Mouse (Mus musculus) spleen, postnatal 10 days (tissue): ENCODE measurements around the gene Fads1.

ENCODE experiments used
- DNase-seq, 2 experiments: peaks; one replicate each; pipeline ENCODE4 v3.0.0; 2021 to 2022; ENCODE audit warnings: low spot score in 2 of 2

Fads1 gene

DNA sequence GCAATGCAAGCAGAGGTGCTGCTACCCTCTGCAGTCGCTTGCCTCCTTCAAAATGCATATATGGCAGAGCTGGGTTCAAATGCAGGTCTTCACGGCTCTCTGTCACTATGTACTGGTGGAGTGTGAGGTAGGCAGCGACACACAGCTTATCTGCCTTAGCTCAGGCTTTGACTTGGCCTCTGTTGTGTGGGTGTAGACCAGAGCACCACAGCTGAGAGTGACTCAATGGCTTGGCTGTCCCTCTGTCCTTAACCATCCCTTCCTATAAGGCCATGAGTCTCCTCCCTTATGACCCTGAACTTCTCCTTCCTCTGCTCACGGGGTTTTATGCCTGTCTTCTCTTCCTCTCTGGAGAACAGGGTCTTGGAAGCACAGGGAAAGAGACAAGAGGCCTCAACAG, 28.2 kb downstream of the Fads1 start:
- DNase-seq = no peak

DNA sequence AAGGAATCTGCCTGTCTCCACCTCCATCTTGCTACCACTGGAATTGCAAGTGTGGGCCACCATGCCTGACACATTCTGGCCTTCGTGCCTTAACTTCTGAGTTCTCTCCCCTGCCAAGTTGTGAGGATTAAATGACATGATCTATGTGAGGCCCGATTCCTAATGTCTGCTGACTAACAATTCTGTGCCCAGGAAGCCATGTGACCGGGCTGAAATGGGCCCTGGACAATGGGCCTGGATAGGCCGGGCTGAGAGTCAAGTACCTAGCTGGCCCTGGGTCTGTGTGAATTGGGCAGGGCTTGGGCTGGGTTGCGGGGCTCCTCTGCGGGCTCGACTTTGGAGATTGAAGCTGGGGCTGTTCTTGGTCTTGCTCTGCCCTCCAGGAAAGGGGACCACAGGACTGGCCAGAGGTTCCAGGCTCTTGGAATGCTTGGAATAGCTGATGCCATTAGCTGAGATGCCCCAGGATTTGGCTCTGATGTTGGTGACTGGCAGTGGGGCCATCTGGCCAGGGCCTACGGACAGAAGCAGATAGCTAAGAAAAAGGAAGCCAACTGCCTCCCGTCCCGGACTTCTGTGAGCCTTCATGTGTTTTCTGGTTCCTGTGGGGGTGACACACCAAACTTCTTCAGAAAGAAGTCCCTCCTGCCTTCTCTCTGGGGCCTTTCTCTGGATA, 31.2 kb downstream of the Fads1 start:
- DNase-seq = no peak

DNA sequence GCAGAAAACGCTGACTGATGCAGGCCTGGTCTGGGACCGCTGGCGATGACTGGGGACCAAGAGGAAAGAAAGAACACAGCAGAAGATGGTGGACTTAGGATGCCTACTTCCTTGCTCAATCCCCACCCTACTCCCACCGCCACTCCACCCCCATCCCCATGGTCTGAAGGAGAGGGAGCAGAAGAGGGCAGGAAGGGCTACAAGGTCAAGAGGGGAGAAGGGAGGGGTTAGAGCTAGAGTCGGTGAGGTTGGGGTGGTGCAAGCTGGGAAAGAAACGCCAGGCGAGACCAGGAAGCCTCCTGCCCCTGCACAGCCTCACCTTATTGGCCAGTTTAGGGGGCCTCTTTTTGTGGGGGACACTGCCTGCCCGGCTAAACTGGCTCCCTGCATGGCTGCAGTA, 33.4 kb downstream of the Fads1 start:
- no peak for DNase-seq

DNA sequence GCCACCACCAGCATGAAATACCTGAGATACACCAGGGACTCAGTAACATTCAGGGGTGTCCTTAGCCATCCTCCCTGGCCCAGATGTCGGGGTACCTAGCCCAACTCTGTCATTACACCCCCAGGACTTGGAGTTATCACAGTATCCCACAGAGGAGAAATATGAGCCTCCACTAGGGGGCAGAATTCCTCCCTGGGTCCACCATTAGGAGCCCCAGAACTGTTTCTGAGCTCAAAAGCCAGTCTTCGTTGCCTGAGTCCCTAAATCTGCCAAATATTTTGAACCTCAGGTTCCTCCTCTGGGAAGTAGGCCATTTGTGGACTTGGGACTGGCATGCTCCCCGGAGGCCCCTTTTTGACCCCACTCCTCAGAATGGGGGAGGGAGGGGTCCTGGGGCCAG, 36.4 kb downstream of the Fads1 start:
- DNase-seq = peak in 1 of 2 experiments; percentile 65

DNA sequence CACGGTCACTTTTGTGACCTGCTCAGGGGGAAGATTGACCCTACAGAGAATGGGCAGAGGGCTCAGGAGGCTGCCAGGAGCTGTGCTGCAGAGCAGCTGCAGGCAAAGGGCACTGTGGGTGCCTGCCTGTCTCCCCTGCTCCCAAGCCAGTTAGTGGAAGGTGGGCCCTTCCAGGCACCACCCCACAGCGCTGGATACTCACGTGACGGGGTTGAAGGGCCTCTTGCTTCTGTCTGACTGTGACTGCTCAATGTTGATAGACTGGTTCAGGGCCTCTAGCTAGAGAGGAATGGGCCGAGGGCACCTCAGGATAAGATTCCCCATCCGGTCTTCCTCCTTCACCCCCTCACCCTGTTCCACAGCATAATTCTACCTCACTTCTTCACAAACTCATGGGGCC, 36.9 kb downstream of the Fads1 start:
- DNase-seq = no peak

DNA sequence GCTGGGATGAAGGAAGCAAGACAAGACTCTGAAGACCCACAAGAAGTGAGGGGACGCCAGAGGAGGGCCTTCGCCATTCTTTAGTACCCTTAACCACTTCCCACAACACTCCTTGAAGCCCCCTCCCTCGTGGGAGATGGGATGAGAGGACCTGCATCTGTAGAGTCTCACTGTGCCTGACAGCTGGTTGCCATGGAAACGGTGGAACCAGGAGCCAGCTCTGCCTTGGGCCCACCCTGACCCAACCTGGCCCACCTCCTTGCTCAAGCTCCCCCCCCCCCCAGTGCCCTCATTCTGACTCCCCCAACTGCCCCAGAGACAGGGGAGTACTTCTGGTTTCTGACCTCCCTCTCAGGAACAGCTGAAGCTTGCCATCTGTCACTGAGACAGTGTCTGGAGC, 38.9 kb downstream of the Fads1 start:
- no peak for DNase-seq

DNA sequence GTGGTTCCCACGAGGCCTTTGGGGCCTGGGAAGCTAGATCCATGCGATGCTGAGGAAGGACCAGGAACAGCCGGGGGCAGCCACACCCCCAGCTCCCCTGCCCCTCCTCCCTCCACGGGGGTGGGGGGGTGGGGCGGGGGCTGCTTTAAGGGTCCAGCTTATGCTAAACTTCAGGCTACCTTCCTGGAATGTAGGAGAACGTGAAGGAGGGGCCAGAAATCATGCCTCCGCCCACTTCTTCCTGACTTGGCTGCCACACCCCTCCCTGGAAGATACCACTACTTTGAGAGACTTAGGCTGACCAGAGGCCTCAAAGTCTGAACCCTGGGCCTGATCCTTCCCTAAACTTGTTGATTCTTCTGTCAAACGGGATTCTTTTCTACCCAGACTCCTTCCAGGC, 40.0 kb downstream of the Fads1 start:
- no peak for DNase-seq

DNA sequence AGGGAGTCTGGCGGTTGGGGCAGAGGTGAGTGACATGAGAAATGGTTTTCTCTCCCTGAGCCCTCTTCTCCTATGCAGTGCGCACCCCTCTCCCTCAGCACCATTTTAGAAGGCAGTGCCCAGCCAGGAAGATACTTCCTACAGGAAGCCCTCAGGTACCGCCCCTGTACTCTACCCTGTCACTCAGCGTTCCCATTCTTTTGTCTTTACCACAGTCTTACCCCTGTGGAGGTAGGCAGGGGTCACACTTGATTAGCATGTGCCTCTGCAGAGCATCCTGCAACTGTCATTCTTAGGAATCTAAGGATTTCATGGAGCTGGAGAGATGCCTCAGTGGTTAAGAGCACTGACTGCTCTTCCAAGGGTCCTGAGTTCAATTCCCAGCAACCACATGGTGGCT, 40.9 kb downstream of the Fads1 start:
- DNase-seq = no peak

DNA sequence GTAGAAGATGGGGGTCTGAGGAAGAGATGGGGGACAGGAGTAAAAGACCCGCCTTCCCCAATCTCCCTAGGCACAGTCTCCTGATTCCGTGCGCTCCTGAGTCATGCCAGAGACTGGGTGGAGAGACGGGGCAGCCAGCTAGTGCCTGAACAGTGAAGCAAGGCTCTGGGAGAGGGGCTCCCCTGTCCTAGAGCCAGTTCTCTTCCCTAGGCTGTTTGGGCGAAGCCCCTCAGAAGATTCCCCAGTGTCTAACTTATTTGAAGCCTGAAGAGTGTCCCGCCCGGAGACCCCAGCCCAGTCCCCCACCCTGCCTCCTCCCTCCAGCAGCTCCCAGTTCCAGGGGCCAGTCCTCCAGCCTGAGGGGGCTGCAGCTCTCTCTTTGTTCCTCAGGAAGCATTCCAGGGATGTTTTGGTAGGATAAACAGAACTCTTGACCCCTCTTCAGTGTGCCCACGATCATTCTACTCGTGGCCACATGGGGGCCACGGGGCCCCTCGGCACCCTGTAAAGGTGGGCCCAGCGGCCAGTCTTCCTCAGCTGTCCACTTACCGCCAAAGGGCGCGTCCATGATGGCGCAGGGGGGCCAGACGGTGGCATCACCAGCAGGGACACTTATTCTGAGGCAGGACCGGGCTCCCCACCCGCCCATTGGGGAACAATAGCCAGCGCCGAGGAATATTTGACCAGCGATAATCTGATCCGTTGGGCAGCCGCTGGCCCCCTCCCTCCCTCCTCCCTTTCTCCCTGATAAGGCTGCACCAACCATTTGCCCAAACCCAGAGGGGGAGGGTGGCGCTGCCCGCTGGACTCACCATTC, 42.2 kb downstream of the Fads1 start:
- DNase-seq = no peak

DNA sequence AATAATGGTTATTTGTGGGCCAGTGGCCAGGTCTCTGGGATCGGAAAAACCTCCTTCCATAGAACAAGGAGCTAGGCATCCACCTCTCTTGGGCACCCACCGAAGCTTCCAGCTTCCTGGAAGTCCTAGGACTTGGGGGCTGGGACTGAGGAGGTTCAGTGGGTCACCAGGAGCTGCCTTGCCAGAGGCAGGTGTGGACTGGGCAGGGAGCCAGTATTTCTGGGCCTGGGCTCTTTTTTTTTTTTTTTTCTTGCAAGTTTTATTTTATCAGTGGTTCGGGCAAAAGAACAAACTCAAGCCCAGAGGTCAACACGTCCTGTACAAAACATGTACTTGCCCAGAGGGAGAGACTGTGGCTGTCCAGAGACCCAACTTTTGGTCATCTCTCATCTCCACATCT, 43.1 kb downstream of the Fads1 start:
- DNase-seq = no peak

DNA sequence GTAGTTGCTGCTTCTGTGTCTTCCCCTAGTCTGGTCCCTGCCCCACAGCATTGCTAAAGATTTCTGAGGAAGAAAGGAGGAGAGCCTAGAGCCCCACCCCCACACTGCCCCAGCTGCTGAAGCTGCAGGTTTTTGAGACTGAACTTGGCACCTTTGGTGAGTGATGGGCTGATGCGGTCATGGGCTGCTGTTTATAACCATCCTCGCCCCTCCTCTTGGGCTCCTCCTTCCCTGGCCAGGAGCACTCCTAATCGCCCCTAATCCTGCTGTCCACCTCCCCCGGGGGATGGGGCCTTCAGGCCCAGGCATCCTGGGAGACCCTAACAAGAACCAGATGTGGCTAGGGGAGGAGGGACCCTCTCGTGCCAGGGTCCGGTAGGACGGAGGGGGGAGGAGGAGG, 48.3 kb downstream of the Fads1 start:
- no peak for DNase-seq

DNA sequence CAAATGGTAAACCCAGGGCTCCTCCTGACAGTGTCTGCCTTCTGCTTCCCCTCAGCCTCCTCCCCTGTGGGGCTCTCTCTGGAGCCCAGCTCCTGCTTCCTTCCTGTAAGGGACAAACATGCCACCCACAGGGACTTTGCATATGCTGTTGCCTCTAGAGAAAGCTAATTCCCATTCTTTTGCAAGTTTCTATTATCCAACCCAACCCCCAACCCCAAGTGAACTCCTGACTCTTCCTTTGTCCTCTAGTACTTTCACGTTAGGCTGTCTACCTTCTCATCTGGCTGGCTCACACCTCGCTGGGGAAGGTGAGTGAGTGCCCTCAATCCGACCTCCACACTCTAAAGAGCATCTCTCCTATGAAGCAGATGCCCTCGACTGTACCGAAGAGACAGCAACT, 49.2 kb downstream of the Fads1 start:
- no peak for DNase-seq

DNA sequence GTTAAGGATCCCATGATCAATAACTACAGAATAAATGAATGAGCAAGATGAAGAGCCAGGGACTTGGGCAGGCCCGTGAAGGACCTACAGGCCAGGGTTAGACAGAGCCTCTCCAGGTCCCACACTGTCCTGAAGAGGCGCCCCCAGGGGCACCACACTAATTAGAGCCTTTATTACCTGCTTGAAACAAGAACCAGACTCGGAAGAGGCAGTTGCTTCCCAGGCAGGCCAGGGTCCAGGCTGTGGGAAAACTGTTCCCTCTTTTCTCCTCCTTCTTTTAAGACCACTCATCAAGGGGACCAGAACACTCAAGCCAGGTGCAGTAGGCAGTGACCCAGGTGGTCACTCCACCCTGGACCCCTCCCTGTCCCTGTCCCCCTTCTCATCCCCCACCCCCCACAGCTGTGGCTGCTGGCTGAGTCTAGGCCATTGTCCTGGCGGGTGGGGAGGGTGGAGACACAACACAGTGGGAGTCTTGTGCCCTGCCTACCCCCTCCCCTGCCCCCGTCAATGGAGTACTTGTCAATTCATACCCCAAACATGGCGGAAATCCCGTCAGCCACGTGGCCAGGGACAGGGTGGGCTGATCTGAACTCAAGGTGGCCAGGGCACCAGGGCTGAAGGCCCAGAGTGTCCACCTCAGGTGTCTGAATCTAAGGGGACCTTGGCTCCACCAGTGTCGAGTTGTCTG, 49.8 kb downstream of the Fads1 start:
- no peak for DNase-seq

DNA sequence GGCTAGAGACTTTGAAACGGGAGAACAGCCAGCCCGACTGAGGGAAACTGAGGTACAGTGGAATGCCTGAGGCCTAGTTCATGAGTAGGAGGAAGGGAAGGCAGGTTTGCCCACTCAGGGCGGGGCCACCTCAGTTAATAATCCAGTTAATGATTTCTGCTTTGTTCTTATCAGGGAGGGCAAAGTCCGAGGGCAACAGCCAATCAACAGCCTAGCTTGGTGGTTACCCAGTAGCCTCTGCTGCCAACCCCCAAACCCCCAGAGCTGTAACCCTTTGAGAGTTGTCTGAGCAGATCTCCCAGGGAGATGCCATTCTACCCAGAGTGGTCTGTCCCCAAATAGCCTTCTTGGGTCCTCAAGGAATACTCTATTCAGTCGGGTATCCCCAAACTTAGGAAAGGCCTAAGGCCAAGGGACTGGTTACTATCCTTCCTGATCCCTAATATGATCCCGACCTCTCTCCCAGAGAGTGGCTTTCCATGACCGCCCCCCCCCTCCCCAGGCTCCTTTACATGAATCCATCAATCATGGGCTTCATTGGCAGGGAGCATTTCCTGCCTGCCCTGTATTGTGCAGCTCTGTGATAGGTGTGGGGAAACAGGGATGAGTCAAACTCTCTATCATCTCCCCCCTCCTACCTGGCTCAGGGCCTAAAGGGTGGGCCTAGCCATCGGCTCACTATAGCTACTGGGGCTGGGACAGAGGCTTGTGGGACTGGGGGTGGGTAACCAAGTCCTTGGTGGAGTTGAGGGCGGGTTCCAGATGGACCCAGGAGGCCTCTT, 53.3 kb downstream of the Fads1 start:
- no peak for DNase-seq

DNA sequence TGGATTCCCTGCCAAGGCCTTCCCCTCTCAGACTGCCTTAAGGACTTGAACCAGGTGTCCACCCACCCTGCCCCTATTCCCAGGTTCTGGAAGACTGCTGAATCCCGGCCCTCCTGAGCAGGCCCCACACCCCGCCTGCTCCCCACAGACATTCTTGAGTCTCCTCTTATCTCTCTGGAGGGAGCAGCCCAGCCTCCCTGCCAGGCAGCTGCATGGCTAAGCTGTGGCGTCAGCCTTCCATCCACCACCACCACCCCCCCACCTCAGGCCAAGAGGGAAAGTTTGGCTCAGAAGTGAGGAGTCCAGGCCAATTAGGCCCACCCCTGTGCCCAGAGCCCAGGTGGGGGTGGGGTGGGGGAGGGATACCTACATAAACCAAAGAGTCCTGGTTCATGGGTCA, 55.8 kb downstream of the Fads1 start:
- DNase-seq = no peak

DNA sequence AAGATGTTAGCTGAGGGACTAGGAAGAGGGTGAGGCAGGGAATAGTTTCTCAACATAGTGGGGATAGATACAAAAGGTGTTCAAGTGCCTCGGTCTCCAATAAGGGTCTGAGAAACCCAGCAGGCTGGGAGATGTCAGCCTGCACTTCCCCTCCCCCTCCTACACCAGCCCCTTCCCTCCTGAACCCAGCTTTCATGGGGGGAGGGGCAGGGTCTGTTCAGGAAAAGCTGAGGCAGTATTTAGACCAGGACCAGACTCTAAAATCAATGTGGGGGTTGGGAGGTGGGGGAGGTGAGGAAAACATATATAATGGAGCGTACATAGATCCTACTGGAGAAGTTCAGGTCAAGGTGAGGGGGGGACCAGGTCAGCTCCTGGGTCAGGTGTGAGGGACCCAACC, 56.7 kb downstream of the Fads1 start:
- DNase-seq = no peak

DNA sequence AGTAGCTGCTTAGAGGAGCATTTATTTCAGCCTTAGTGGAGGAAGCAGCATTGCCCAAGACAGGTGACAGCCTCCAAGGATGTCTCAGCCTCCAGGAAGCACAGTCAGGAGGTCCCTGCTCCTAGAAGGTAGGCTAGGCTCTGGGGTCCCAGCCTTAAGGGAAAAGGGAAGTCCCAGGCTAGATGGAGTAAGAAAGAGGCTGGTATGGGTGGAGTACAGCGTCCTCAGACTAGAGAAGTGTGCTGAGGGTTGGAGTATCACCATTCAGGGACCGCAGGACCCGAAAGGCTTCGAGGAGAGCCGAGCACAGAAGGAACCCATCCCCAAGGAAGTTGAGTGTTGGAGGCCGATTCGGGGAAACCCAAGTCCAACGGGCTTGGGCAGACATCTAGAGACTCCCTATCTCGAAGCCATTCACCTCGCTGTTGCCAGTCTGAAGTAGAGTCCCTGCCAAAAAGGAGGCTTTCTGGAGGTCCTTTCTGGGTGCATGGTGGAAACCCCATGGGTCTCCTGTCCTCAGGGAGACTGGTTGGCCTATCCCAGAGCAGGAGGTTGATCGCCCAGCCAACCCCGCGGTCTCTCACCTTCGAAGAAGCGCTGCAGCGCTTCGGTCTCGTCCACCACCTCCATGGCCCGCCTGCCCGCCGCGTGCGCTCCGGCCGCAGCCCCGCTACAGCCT, 57.4 kb downstream of the Fads1 start:
- no peak for DNase-seq

DNA sequence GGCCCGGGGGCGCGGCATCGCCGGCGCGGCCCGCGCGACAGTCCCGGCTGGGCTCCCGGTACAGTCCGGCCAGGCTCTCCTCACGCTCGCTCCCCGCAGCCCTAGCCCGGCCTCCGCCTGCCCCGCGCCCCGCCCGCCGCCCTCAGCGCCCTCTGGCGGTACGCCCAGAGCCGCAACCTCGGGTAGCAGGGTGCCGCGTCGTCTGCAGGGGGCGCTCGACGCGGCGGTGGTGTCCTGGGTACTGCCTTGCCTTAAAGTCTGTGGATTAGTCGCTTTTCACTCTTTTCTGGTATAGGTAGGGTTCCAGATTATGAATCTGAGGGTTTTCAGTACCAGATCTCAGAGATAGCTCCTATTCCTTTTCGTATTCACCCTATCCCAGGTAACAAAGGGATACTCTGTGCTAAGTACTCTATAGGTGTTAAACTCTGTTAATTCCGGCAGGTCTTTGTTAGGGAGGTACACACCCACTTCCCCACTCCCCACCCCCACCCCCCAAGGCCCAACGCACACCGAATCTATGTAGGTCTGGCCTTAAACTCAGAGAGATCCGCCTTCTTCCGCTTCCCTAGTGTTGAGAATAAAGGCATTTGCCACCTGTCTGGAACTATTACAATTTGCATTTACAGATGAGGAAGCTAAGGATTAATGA, 58.1 kb downstream of the Fads1 start, which contains the start of gene Myrf:
Gene Myrf, minus strand, starts transcription at position 95 of the 652 bp plus-strand sequence.
- peak; percentile 73 to 83 for DNase-seq

DNA sequence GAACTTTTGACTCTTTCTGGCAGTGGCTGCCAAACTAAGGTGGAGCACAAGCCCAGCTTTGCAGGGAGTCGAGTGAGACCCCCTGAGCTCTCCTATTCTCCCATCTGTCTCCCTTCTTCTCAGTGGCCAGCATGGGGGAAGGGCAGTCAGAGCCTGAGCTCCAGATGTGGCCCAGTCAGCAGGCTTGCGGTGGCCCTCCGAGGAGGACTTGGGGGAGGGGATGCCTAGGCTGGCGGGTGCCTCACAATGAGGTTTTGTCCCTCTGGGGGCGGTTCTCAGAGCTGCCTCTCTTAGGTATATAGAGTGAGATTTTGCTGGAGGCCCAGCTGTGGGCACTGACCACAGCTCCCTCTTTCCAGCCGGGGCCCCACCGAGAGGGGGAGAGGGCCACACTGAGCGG, 60.2 kb downstream of the Fads1 start:
- DNase-seq = no peak

DNA sequence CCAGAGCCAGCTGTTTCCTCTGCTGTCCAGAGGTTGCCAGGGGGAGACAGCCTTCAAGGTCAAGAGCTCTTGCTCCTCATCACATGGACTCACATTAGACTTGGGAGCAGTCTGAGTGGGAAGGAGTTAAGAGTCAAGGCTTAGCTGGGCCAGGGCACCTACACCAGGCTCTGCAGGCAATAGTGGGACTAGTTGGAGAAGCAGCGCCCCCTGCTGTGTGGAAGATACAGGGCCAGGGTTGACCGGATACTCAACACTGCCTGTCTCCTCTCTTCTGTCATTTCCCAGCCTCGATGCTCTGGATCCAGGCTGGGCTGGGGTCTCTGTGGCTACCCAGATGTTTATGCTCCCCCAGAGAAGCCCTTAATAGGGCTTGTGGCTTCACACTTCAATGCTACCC, 61.5 kb downstream of the Fads1 start:
- peak; percentile 29 to 72 for DNase-seq
